10 mouse cellular contexts compared by ENCODE assay signal in the genomic region with DNA sequence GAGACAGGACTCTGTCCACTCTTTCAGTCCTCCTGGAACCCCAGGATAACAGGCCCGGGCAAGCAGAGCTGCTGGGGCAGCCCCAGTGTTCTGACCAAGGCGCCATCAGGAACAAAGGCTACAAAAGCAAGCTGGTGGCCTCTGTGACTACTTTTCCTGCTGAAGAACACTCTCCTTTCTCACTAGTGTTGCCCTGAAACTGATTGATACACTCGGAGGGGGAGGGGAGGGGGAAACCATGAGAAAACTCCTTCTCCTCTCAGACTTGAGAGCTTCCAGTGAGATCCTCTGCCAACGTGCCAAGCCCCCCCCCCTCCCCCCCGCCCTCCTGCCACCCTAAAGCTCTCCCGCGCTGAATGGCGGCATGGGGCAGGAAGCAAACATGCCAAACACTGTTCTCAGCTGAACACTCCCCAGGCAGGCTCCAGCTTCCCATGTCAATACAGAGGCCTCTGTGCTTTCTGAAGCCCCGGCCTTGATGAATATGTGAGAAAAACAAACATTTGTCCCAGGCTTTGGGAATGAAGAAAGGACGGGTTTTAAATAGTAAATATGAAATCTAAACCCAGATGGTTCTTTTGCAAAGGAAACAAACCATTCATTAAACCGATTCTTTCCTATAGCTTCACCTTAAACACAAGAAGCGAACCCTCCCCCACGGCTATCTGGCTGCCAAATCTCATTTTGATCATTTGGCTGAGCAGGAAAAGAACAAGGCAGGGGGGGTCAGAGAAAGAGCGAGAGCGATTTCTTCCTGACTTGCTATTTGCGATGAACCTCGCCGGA.
DNase-seq lines count a peak whose midpoint lies in the region; ATAC-seq and TF ChIP-seq lines count a peak whose summit lies in the region.
"Had no signal": no experiment of that assay in that cellular context is flagged by ENCODE, and none has a peak within 500 bp of the region (broad histone marks: within the 10 kb centered on the region; RNA-seq: fewer than 3 reads in every experiment).

No protein-coding gene starts in this region.

- 3% methylated on average over 18 of the region's 18 CpGs for WGBS in forebrain, embryonic 15.5 days
- WGBS in neural tube, embryonic 12.5 days = 31% methylated on average over 18 of the region's 18 CpGs

- H3K27me3 ChIP-seq in forebrain, embryonic 15.5 days = no peaks in the 10 kb centered on the region
- no peaks in the 10 kb centered on the region for H3K27me3 ChIP-seq in neural tube, embryonic 12.5 days (replicated peaks)
- H3K27me3 ChIP-seq: Patski had no signal

- peak; percentile 96 for ATAC-seq in forebrain, embryonic 15.5 days (replicated peaks)
- peak; percentile 89 for ATAC-seq in neural tube, embryonic 12.5 days (ENCODE audit: low FRiP score, low read depth)
- ATAC-seq in megakaryocyte-erythroid progenitor cell, adult 5-6 weeks (replicated peaks; ENCODE audit: low FRiP score, low TSS enrichment, poor library complexity, severe bottlenecking) = no peak
- ATAC-seq: Patski had no signal

- H3K4me2 ChIP-seq in forebrain, embryonic 15.5 days (replicated peaks) = peak overlapping the region; percentile 26
- no peak overlapping the region; the same call in 1 of the 2 replicates for H3K4me2 ChIP-seq in neural tube, embryonic 12.5 days (replicated peaks)

- peak in 1 of 2 experiments; percentile 25 for DNase-seq in layer of hippocampus, adult 2 months (ENCODE audit: low spot score in 2 of 2)
- no peak for DNase-seq in layer of hippocampus, adult 9-10 months (ENCODE audit: low spot score)
- DNase-seq in cerebellum, postnatal 36 days = peak; percentile 10 to 21
- DNase-seq in spleen, postnatal 14 days (ENCODE audit: low spot score in 2 of 2) = no peak
- no peak for DNase-seq in left cerebral cortex, postnatal 36 days (ENCODE audit: low spot score in 2 of 2)

- intact Hi-C loops in left cerebral cortex, postnatal 36 days (cut with DNase I) = no loop called here

- H3K27ac ChIP-seq in layer of hippocampus, adult 2 months = peak overlapping the region; percentile 75
- peak overlapping the region; percentile 78 for H3K27ac ChIP-seq in forebrain, embryonic 15.5 days (replicated peaks)
- peak overlapping the region; percentile 28; the same call in 1 of the 2 replicates for H3K27ac ChIP-seq in neural tube, embryonic 12.5 days

- no peaks in the 10 kb centered on the region for H3K36me3 ChIP-seq in forebrain, embryonic 15.5 days
- no peaks in the 10 kb centered on the region for H3K36me3 ChIP-seq in neural tube, embryonic 12.5 days

- 0 out of 2 replicates have a peak, but pooled peaks cover 5% of the 10 kb centered on the region for H3K9me3 ChIP-seq in forebrain, embryonic 15.5 days
- H3K9me3 ChIP-seq in neural tube, embryonic 12.5 days = 0 out of 2 replicates have a peak, but pooled peaks cover 8% of the 10 kb centered on the region

- peaks cover 48% of the 10 kb centered on the region for H3K4me1 ChIP-seq in forebrain, embryonic 15.5 days
- peaks cover 28% of the 10 kb centered on the region for H3K4me1 ChIP-seq in neural tube, embryonic 12.5 days

- TF ChIP-seq CTCF in layer of hippocampus, adult 2 months (conservative IDR thresholded peaks at IDR 0.05) = no peak

- no peak overlapping the region for H3K4me3 ChIP-seq in layer of hippocampus, adult 2 months
- H3K4me3 ChIP-seq in forebrain, embryonic 15.5 days = no peak overlapping the region
- H3K4me3 ChIP-seq in neural tube, embryonic 12.5 days = no peak overlapping the region
- H3K4me3 ChIP-seq: erythroblast, embryonic 14.5 days had no signal

- peak overlapping the region; percentile 15; the same call in 1 of the 2 replicates for H3K9ac ChIP-seq in forebrain, embryonic 15.5 days (replicated peaks)
- H3K9ac ChIP-seq in neural tube, embryonic 12.5 days = no peak overlapping the region

Comparison
In these comparisons a context has a peak if more than half of its experiments do, and no peak if none do; other contexts are left out.
1. DNase-seq: peak in cerebellum, postnatal 36 days (2 of 2); none in layer of hippocampus, adult 9-10 months (single experiment), spleen, postnatal 14 days (0 of 2) and left cerebral cortex, postnatal 36 days (0 of 2).
2. H3K27ac ChIP-seq: peak in every context shown above with its lines; median percentile 78 in forebrain, embryonic 15.5 days; 75 in layer of hippocampus, adult 2 months; 28 in neural tube, embryonic 12.5 days.